Mouse (Mus musculus) testis, adult 2 months (tissue): ENCODE measurements around the gene Rnf115. TPM values are rescaled to one million over a fixed set of nuclear protein-coding genes. Genes with fewer than 3 reads are reported as not detected.

ENCODE experiments used
- H3K27ac ChIP-seq: fragments of 200-500 bp; 2 replicates; pipeline ENCODE4 v1.5.1; 2012; ENCODE audit warnings: low read depth, low read length; ENCODE audit not compliant: control insufficient read depth, insufficient read depth
- H3K27me3 ChIP-seq: fragments of 200-500 bp; 2 replicates; pipeline ENCODE4 v1.6.1; 2012; ENCODE audit warnings: mild to moderate bottlenecking, low read length, moderate library complexity; ENCODE audit not compliant: control insufficient read depth, insufficient read depth
- H3K36me3 ChIP-seq: fragments of 200-500 bp; 2 replicates; pipeline ENCODE4 v1.6.1; 2012; ENCODE audit warnings: mild to moderate bottlenecking, low read length; ENCODE audit not compliant: control insufficient read depth, insufficient read depth
- H3K4me1 ChIP-seq: fragments of 200-500 bp; 2 replicates; pipeline ENCODE4 v1.6.1; 2012; ENCODE audit warnings: low read length; ENCODE audit not compliant: control insufficient read depth, insufficient read depth
- H3K4me3 ChIP-seq: fragments of 200-500 bp; 2 replicates; pipeline ENCODE4 v1.5.1; 2012; ENCODE audit warnings: low read depth, mild to moderate bottlenecking, low read length, moderate library complexity, mixed read lengths; ENCODE audit not compliant: control insufficient read depth
- CTCF ChIP-seq: fragments of 200-500 bp; IDR thresholded peaks from 2 replicates; pipeline ENCODE4 v1.5.1; 2012; ENCODE audit warnings: low read depth, mild to moderate bottlenecking, inconsistent platforms, low read length, moderate library complexity; ENCODE audit not compliant: control insufficient read depth, insufficient read depth, insufficient replicate concordance
- POLR2A ChIP-seq: fragments of 200-500 bp; IDR thresholded peaks from 2 replicates; pipeline ENCODE4 v1.6.1; 2012; ENCODE audit warnings: low read depth, mild to moderate bottlenecking, inconsistent platforms, low read length, moderate library complexity; ENCODE audit not compliant: control insufficient read depth
- polyA plus RNA-seq: library from polyadenylated mRNA; depleted of rRNA; stranded (reverse); fragments of >200 nt; gene quantifications from 2 replicates; pipeline ENCODE4 v1.2.3, GENCODE M21; 2012; rRNA removed

Gene Rnf115
- polyA plus RNA-seq, 1 experiment: 9.4 TPM

- Histone ChIP-seq H3K4me1 (peaks cover 3% of the 10 kb centered on the region; the same call in 1 of the 2 replicates), H3K4me3 (peak overlapping the region; percentile 2; the same call in 1 of the 2 replicates), H3K27ac (no peak overlapping the region), H3K36me3 (no peaks in the 10 kb centered on the region), H3K27me3 (no peaks in the 10 kb centered on the region)
- TF ChIP-seq POLR2A: no peak
Observed at GRCm38 (mm10) chr3:96828308-96828864, 100.9 kb downstream of the Rnf115 start.

GRCm38 (mm10) chr3:96828984-96829383 lies 101.5 kb downstream of the Rnf115 start, which contains the start of the genes Pdzk1 and Cd160:
TSS of gene Pdzk1 (plus strand) at chr3:96829284.
TSS of gene Cd160 (minus strand) at chr3:96829351.
- Histone ChIP-seq H3K4me1 (peaks cover 3% of the 10 kb centered on the region; the same call in 1 of the 2 replicates), H3K4me3 (peak within 1 kb of the TSS; percentile 79), H3K27ac (no peak within 1 kb of the TSS), H3K36me3 (no peaks in the 10 kb centered on the region), H3K27me3 (no peaks in the 10 kb centered on the region)
- no peak for TF ChIP-seq CTCF
- no peak for TF ChIP-seq POLR2A

GRCm38 (mm10) chr3:96829856-96830255 lies 102.4 kb downstream of the Rnf115 start:
- no peaks in the 10 kb centered on the region for H3K36me3 ChIP-seq
- H3K27ac ChIP-seq: no peak overlapping the region
- peaks cover 3% of the 10 kb centered on the region; the same call in 1 of the 2 replicates for H3K4me1 ChIP-seq
- no peak for TF ChIP-seq CTCF
- TF ChIP-seq POLR2A: no peak
- H3K27me3 ChIP-seq: no peaks in the 10 kb centered on the region
- H3K4me3 ChIP-seq: peak overlapping the region; percentile 79

GRCm38 (mm10) chr3:96832930-96833329 lies 105.5 kb downstream of the Rnf115 start:
- TF ChIP-seq POLR2A (no peak), CTCF (no peak)
- H3K36me3 ChIP-seq: no peaks in the 10 kb centered on the region
- H3K27ac ChIP-seq: no peak overlapping the region
- H3K4me3 ChIP-seq: peak overlapping the region; percentile 77
- peaks cover 6% of the 10 kb centered on the region; the same call in 1 of the 2 replicates for H3K4me1 ChIP-seq
- H3K27me3 ChIP-seq: no peaks in the 10 kb centered on the region

- no peak overlapping the region for H3K27ac ChIP-seq
- H3K4me3 ChIP-seq: peak overlapping the region; percentile 67
- H3K36me3 ChIP-seq: no peaks in the 10 kb centered on the region
- no peak for TF ChIP-seq CTCF
- no peaks in the 10 kb centered on the region for H3K27me3 ChIP-seq
- H3K4me1 ChIP-seq: peaks cover 3% of the 10 kb centered on the region; the same call in 1 of the 2 replicates
Observed at GRCm38 (mm10) chr3:96834587-96835348, 107.3 kb downstream of the Rnf115 start.

GRCm38 (mm10) chr3:96836414-96836813 lies 109.0 kb downstream of the Rnf115 start:
- no peak for TF ChIP-seq CTCF
- no peak for TF ChIP-seq POLR2A
- H3K27ac ChIP-seq: no peak overlapping the region

GRCm38 (mm10) chr3:96838996-96839645 lies 111.7 kb downstream of the Rnf115 start:
- H3K4me3 ChIP-seq: no peak overlapping the region

More at GRCm38 (mm10) chr3:96836414-96836813, 109.0 kb downstream of the Rnf115 start:
- no peaks in the 10 kb centered on the region for H3K27me3 ChIP-seq
- H3K36me3 ChIP-seq: no peaks in the 10 kb centered on the region
- H3K4me3 ChIP-seq: peak overlapping the region; percentile 57; the same call in 1 of the 2 replicates
- peaks cover 3% of the 10 kb centered on the region; the same call in 1 of the 2 replicates for H3K4me1 ChIP-seq

More at GRCm38 (mm10) chr3:96838996-96839645, 111.7 kb downstream of the Rnf115 start:
- H3K27me3 ChIP-seq: no peaks in the 10 kb centered on the region
- H3K4me1 ChIP-seq: peaks cover 3% of the 10 kb centered on the region; the same call in 1 of the 2 replicates
- TF ChIP-seq CTCF (no peak), POLR2A (no peak)
- no peaks in the 10 kb centered on the region for H3K36me3 ChIP-seq
- no peak overlapping the region for H3K27ac ChIP-seq

Other genes starting within 250 kb of the Rnf115 start
- 7.8 and 9.0 TPM in 2 replicates for gene Hfe2, start 202.5 kb upstream of the Rnf115 start, polyA plus RNA-seq
- 73.8 and 75.5 TPM in 2 replicates for gene Txnip, start 169.7 kb upstream of the Rnf115 start, polyA plus RNA-seq
- gene Gm16253, start 150.7 kb upstream of the Rnf115 start, polyA plus RNA-seq: not detected in 2 replicates
- gene Polr3gl, start 133.5 kb upstream of the Rnf115 start, polyA plus RNA-seq: 13.9 and 17.8 TPM in 2 replicates
- gene Ankrd34a, start 131.0 kb upstream of the Rnf115 start, polyA plus RNA-seq: 0.12 TPM in 1 of 2 replicates, not detected in the other
- gene Lix1l, start 126.5 kb upstream of the Rnf115 start, polyA plus RNA-seq: 6.2 and 8.1 TPM in 2 replicates
- gene Rbm8a, start 97.7 kb upstream of the Rnf115 start, polyA plus RNA-seq: 8.0 and 8.7 TPM in 2 replicates
- 90.1 and 107 TPM in 2 replicates for gene Pex11b, start 92.3 kb upstream of the Rnf115 start, polyA plus RNA-seq
- 0.05 and 0.06 TPM in 2 replicates for gene Gm42957, start 92.2 kb upstream of the Rnf115 start, polyA plus RNA-seq
- gene Itga10, start 82.1 kb upstream of the Rnf115 start, polyA plus RNA-seq: 1.0 and 1.2 TPM in 2 replicates
- 0.48 and 0.52 TPM in 2 replicates for gene Ankrd35, start 57.5 kb upstream of the Rnf115 start, polyA plus RNA-seq
- gene Pias3, start 31.3 kb upstream of the Rnf115 start, polyA plus RNA-seq: 6.9 and 7.2 TPM in 2 replicates
- 2.1 TPM in 2 replicates for gene Nudt17, start 19.1 kb upstream of the Rnf115 start, polyA plus RNA-seq
- 40.1 and 40.4 TPM in 2 replicates for gene Polr3c, start within 50 bp of the Rnf115 start, polyA plus RNA-seq
- 132 and 143 TPM in 2 replicates for gene Pdzk1, start 101.6 kb downstream of the Rnf115 start, polyA plus RNA-seq
- not detected in 2 replicates for gene Cd160, start 101.7 kb downstream of the Rnf115 start, polyA plus RNA-seq
- 0.26 and 0.46 TPM in 2 replicates for gene Gja5, start 177.0 kb downstream of the Rnf115 start, polyA plus RNA-seq
- gene Gpr89, start 177.7 kb downstream of the Rnf115 start, polyA plus RNA-seq: 21.7 and 24.3 TPM in 2 replicates
- gene Gja8, start 198.4 kb downstream of the Rnf115 start, polyA plus RNA-seq: 0.19 and 0.23 TPM in 2 replicates